In the genomic region with DNA sequence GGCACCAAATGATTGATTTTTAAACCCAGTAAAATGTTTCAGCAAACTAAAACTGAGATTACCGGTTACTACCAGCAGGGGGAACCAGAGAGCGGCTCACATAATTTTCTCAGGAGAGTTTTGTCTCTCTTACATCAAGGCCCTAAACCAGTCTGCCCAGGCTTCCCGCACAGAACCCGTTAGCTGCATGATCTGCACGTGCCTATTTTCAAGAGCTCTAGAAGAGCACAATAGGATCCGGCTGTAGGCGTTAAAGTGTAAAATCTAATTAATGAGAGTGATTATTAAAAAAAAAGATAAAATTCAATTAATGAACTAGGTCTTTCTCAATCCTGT, we compare ENCODE assay signal across 8 mouse cellular contexts. TPM values are rescaled to one million over a fixed set of nuclear protein-coding genes. Genes with fewer than 3 reads are reported as not detected.
DNase-seq lines count a peak whose midpoint lies in the region; ATAC-seq and TF ChIP-seq lines count a peak whose summit lies in the region.

No protein-coding gene starts in this region.

- TF ChIP-seq EP300 in liver, postnatal 0 days (IDR thresholded peaks at IDR 0.05; ENCODE audit: low read depth) = no peak

- H3K79me3 ChIP-seq in C2C12 (ENCODE audit: low read depth) = no peaks in the 10 kb centered on the region

- no peak overlapping the region for H3K9ac ChIP-seq in kidney, postnatal 0 days (ENCODE audit: low read depth, low read length)
- H3K9ac ChIP-seq in liver, postnatal 0 days (replicated peaks) = no peak overlapping the region

- ATAC-seq in common myeloid progenitor, adult 5-6 weeks (replicated peaks; ENCODE audit: low read depth, poor library complexity, severe bottlenecking) = peak; percentile 90
- ATAC-seq in granulocyte monocyte progenitor cell, adult 5-6 weeks (replicated peaks; ENCODE audit: poor library complexity, severe bottlenecking) = peak; percentile 85
- ATAC-seq in kidney, postnatal 0 days (replicated peaks; ENCODE audit: low FRiP score, low read depth) = peak; percentile 63; the same call in 1 of the 2 replicates
- peak; percentile 38; the same call in 1 of the 2 replicates for ATAC-seq in liver, postnatal 0 days

- H3K27ac ChIP-seq in kidney, postnatal 0 days = no peak overlapping the region
- H3K27ac ChIP-seq in liver, postnatal 0 days (ENCODE audit: low read depth) = no peak overlapping the region

- WGBS in kidney, postnatal 0 days = 12% methylated on average over 7 of the region's 7 CpGs
- 12% methylated on average over 7 of the region's 7 CpGs for WGBS in liver, postnatal 0 days (ENCODE audit: insufficient replicate concordance)

- TF ChIP-seq CTCF in C2C12 (IDR thresholded peaks at IDR 0.05; ENCODE audit: control insufficient read depth, insufficient read depth, insufficient read length) = peak; percentile 3
- peak; percentile 87 for TF ChIP-seq CTCF in kidney, postnatal 0 days (IDR thresholded peaks at IDR 0.05; ENCODE audit: low read depth)
- TF ChIP-seq CTCF in liver, postnatal 0 days (IDR thresholded peaks at IDR 0.05; ENCODE audit: low read depth) = peak; percentile 80

- no peak overlapping the region for H3ac ChIP-seq in C2C12 (ENCODE audit: control insufficient read depth, insufficient read length, low read depth)

- no peak overlapping the region for H3K4me2 ChIP-seq in kidney, postnatal 0 days (ENCODE audit: low read length)
- H3K4me2 ChIP-seq in liver, postnatal 0 days (ENCODE audit: low read depth, low read length) = no peak overlapping the region

- peaks cover 4% of the 10 kb centered on the region for H3K36me3 ChIP-seq in C2C12 (ENCODE audit: control insufficient read depth, insufficient read depth)
- H3K36me3 ChIP-seq in kidney, postnatal 0 days (ENCODE audit: insufficient read depth, low read length) = 0 out of 2 replicates have a peak, but pooled peaks cover 2% of the 10 kb centered on the region
- peaks cover 2% of the 10 kb centered on the region; the same call in 1 of the 2 replicates for H3K36me3 ChIP-seq in liver, postnatal 0 days (replicated peaks; ENCODE audit: insufficient read depth, low read length)

- H3K4me3 ChIP-seq in C2C12 (ENCODE audit: insufficient read depth, poor library complexity, severe bottlenecking) = no peak overlapping the region
- H3K4me3 ChIP-seq in kidney, postnatal 0 days (replicated peaks; ENCODE audit: low read depth, low read length) = no peak overlapping the region
- H3K4me3 ChIP-seq in liver, postnatal 0 days (ENCODE audit: low read depth, low read length) = no peak overlapping the region

- H3K79me2 ChIP-seq in C2C12 (ENCODE audit: control insufficient read depth, insufficient read depth) = no peaks in the 10 kb centered on the region

- no peaks in the 10 kb centered on the region for H3K9me3 ChIP-seq in kidney, postnatal 0 days (replicated peaks; ENCODE audit: low read length)
- H3K9me3 ChIP-seq in liver, postnatal 0 days (ENCODE audit: low read length) = no peaks in the 10 kb centered on the region

- H3K4me1 ChIP-seq in kidney, postnatal 0 days (replicated peaks; ENCODE audit: insufficient read depth, low read length) = no peaks in the 10 kb centered on the region
- H3K4me1 ChIP-seq in liver, postnatal 0 days (ENCODE audit: insufficient read depth) = no peaks in the 10 kb centered on the region

- H3K27me3 ChIP-seq in C2C12 (ENCODE audit: control insufficient read depth, insufficient read depth, insufficient read length) = no peaks in the 10 kb centered on the region
- no peaks in the 10 kb centered on the region for H3K27me3 ChIP-seq in kidney, postnatal 0 days (ENCODE audit: insufficient read depth, low read length)
- no peaks in the 10 kb centered on the region for H3K27me3 ChIP-seq in liver, postnatal 0 days (ENCODE audit: insufficient read depth, low read length)

- peak; percentile 88 for DNase-seq in adipocyte (ENCODE audit: low spot score)
- DNase-seq in kidney, postnatal 0 days (ENCODE audit: low spot score) = peak; percentile 83
- peak; percentile 68 for DNase-seq in liver, postnatal 0 days
- DNase-seq in ovary, postnatal 14 days (ENCODE audit: low spot score) = peak; percentile 61
- peak; percentile 56 for DNase-seq in urinary bladder, postnatal 25 days (ENCODE audit: low spot score)

TF ChIP-seq in C2C12, 6 proteins besides CTCF, POLR2A, EP300 and RAD21:
- TF ChIP-seq CEBPB (IDR thresholded peaks at IDR 0.05; ENCODE audit: low read depth) (no peak), USF1 (IDR thresholded peaks at IDR 0.05; ENCODE audit: low read depth) (no peak), MYOD1 (IDR thresholded peaks at IDR 0.05; ENCODE audit: control insufficient read depth, insufficient read length, low read depth) (no peak), MAX (IDR thresholded peaks at IDR 0.05) (no peak), MYOG (IDR thresholded peaks at IDR 0.05; ENCODE audit: control insufficient read depth, extremely low read depth, insufficient read length) (no peak), FOSL1 (IDR thresholded peaks at IDR 0.05; ENCODE audit: insufficient read depth, low read length, poor library complexity, severe bottlenecking) (no peak)
TF ChIP-seq in C2C12: peak in this region for 0.

RNA-seq across cellular contexts. Expression of a gene that starts 57.3 kb away (rescaled TPM):
- 8.2 TPM for polyA plus RNA-seq in C2C12 (2012; fragmentation: generic; extraction: Trizol)
- 0.69 TPM in 1 of 2 replicates, not detected in the other for total RNA-seq in common myeloid progenitor, adult 5-6 weeks (2017)
- total RNA-seq in granulocyte monocyte progenitor cell, adult 5-6 weeks (2014; fragmentation: Nextera tagmentation) = not detected in 2 replicates
- not detected in 2 replicates for total RNA-seq in granulocyte monocyte progenitor cell, adult 5-6 weeks (2017)
- polyA plus RNA-seq in kidney, postnatal 0 days (2015; fragmentation: Nextera tagmentation; extraction: Ambion mirVana) = 111 and 114 TPM in 2 replicates
- polyA plus RNA-seq in liver, postnatal 0 days (2015; fragmentation: Nextera tagmentation; extraction: Ambion mirVana) = 117 and 133 TPM in 2 replicates

Comparison
In these comparisons a context has a peak if more than half of its experiments do, and no peak if none do; other contexts are left out.
1. CTCF ChIP-seq: peak in every context shown above with its lines; median percentile 87 in kidney, postnatal 0 days; 80 in liver, postnatal 0 days; 3 in C2C12.
2. ATAC-seq: peak in every context shown above with its lines; median percentile 90 in common myeloid progenitor, adult 5-6 weeks; 85 in granulocyte monocyte progenitor cell, adult 5-6 weeks; 63 in kidney, postnatal 0 days; 38 in liver, postnatal 0 days.
3. RNA of a gene that starts 57.3 kb away (polyA plus RNA-seq): 117 to 133 TPM in liver, postnatal 0 days and 111 to 114 TPM in kidney, postnatal 0 days; 8.2 TPM in C2C12 (single experiment); every median in the first group is over 10 times any median in the second.
4. Peak in every context shown above with its lines, with median percentiles within 50 percentile points of each other: DNase-seq.